Mouse (Mus musculus): Measurements from ENCODE around the gene Olfr1150-ps1.

- TF ChIP-seq EP300 (IDR thresholded peaks at IDR 0.05; ENCODE audit: low read depth) (no peak), CTCF (IDR thresholded peaks at IDR 0.05; ENCODE audit: low read depth) (no peak)
These were observed 13.6 kb upstream of the Olfr1150-ps1 start, which contains the start of gene Olfr1148 for GRCm38 (mm10) chr2:87830233-87830632.
